Mouse (Mus musculus) yolk sac, embryonic 10.5 days (tissue): ENCODE data around the gene Adam15.

ENCODE experiments used
- DNase-seq: peaks from one replicate; pipeline ENCODE4 v3.0.0-alpha.2; 2017; ENCODE audit warnings: low spot score

Gene Adam15

GRCm38 (mm10) chr3:89351271-89351670 is 1.5 kb upstream of the Adam15 start:
- DNase-seq, result no peak

- DNase-seq, result no peak
Observed at GRCm38 (mm10) chr3:89348911-89349868, 606 bp downstream of the Adam15 start.

- DNase-seq, result no peak
Observed at GRCm38 (mm10) chr3:89347916-89348315, 1.9 kb downstream of the Adam15 start.

- DNase-seq, result no peak
Observed at GRCm38 (mm10) chr3:89346815-89347540, 2.8 kb downstream of the Adam15 start.

GRCm38 (mm10) chr3:89343279-89343678 is 6.5 kb downstream of the Adam15 start:
- DNase-seq, result no peak

GRCm38 (mm10) chr3:89341794-89342193 is 8.0 kb downstream of the Adam15 start:
- DNase-seq, result no peak

GRCm38 (mm10) chr3:89340465-89340864 is 9.3 kb downstream of the Adam15 start:
- DNase-seq, result peak; percentile 67

GRCm38 (mm10) chr3:89339416-89339815 is 10.4 kb downstream of the Adam15 start:
- no peak for DNase-seq

- DNase-seq, result peak; percentile 85
Observed at GRCm38 (mm10) chr3:89337721-89338578, 11.8 kb downstream of the Adam15 start, which contains the start of gene Efna4. Gene Efna4 (minus strand): TSS chr3:89338028.

- DNase-seq, result no peak
Observed at GRCm38 (mm10) chr3:89337062-89337720, 12.6 kb downstream of the Adam15 start.

- no peak for DNase-seq
Observed at GRCm38 (mm10) chr3:89336529-89336928, 13.3 kb downstream of the Adam15 start.

- no peak for DNase-seq
Observed at GRCm38 (mm10) chr3:89333053-89333452, 16.7 kb downstream of the Adam15 start.

GRCm38 (mm10) chr3:89332476-89332875 is 17.3 kb downstream of the Adam15 start:
- DNase-seq, result no peak

GRCm38 (mm10) chr3:89332013-89332412 is 17.8 kb downstream of the Adam15 start:
- no peak for DNase-seq

- DNase-seq, result no peak
Observed at GRCm38 (mm10) chr3:89331561-89331960, 18.2 kb downstream of the Adam15 start.

- DNase-seq, result no peak
Observed at GRCm38 (mm10) chr3:89330948-89331347, 18.8 kb downstream of the Adam15 start.

- DNase-seq, result no peak
Observed at GRCm38 (mm10) chr3:89330346-89330745, 19.4 kb downstream of the Adam15 start.

- no peak for DNase-seq
Observed at GRCm38 (mm10) chr3:89328623-89329022, 21.2 kb downstream of the Adam15 start.

GRCm38 (mm10) chr3:89327371-89327870 is 22.4 kb downstream of the Adam15 start:
- no peak for DNase-seq

GRCm38 (mm10) chr3:89325882-89326281 is 23.9 kb downstream of the Adam15 start:
- DNase-seq, result no peak

- no peak for DNase-seq
Observed at GRCm38 (mm10) chr3:89322514-89323165, 27.2 kb downstream of the Adam15 start, which contains the start of gene Efna3. Gene Efna3 (minus strand): TSS chr3:89322965.
